Mouse (Mus musculus) C2C12 (cell line): ENCODE measurements around the gene Lrrc7. TPM values are rescaled to one million over a fixed set of nuclear protein-coding genes. Genes with fewer than 3 reads are reported as not detected.

Experiments used
- H3K27me3 ChIP-seq: one replicate; pipeline ENCODE4 v1.6.1; 2011; ENCODE audit not compliant: control insufficient read depth, insufficient read depth, insufficient read length
- H3K36me3 ChIP-seq: one replicate; pipeline ENCODE4 v1.6.1; 2011; ENCODE audit not compliant: control insufficient read depth, insufficient read depth
- H3K4me3 ChIP-seq: one replicate; pipeline ENCODE4 v1.5.1; 2011; ENCODE audit warnings: mild to moderate bottlenecking, control low read depth; ENCODE audit not compliant: poor library complexity, insufficient read depth, severe bottlenecking
- H3K79me2 ChIP-seq: one replicate; pipeline ENCODE4 v1.6.1; 2011; ENCODE audit not compliant: control insufficient read depth, insufficient read depth
- H3K79me3 ChIP-seq: one replicate; pipeline ENCODE4 v1.6.1; 2011; ENCODE audit warnings: low read depth, control low read depth
- H3ac ChIP-seq: one replicate; pipeline ENCODE3; 2011; ENCODE audit warnings: low read depth; ENCODE audit not compliant: control insufficient read depth, insufficient read length
- CEBPB ChIP-seq: IDR thresholded peaks from one replicate; pipeline ENCODE4 v1.6.1; 2011; ENCODE audit warnings: low read depth, mild to moderate bottlenecking, control low read depth, moderate library complexity
- CTCF ChIP-seq: IDR thresholded peaks from one replicate; pipeline ENCODE4 v1.5.1; 2011; ENCODE audit not compliant: control insufficient read depth, insufficient read depth, insufficient read length
- FOSL1 ChIP-seq: IDR thresholded peaks from one replicate; pipeline ENCODE4 v1.8.0; 2011; ENCODE audit warnings: mild to moderate bottlenecking, low read length; ENCODE audit not compliant: poor library complexity, insufficient read depth, severe bottlenecking
- MAX ChIP-seq: IDR thresholded peaks from one replicate; pipeline ENCODE4 v1.6.1; 2011; ENCODE audit warnings: mild to moderate bottlenecking, control low read depth
- MYOD1 ChIP-seq: IDR thresholded peaks from one replicate; pipeline ENCODE4 v1.6.1; 2011; ENCODE audit warnings: low read depth; ENCODE audit not compliant: control insufficient read depth, insufficient read length
- MYOG ChIP-seq: IDR thresholded peaks from one replicate; pipeline ENCODE4 v1.6.1; 2011; ENCODE audit not compliant: control insufficient read depth, insufficient read length; ENCODE audit errors: extremely low read depth
- USF1 ChIP-seq: IDR thresholded peaks from one replicate; pipeline ENCODE4 v1.6.1; 2011; ENCODE audit warnings: low read depth, mild to moderate bottlenecking, control low read depth, moderate library complexity
- polyA plus RNA-seq: library from polyadenylated mRNA; unstranded; fragments of >200 nt; fragmentation: generic; extraction: Trizol; gene quantifications from one replicate; pipeline ENCODE4 v1.2.1, GENCODE M21; 2012; ENCODE audit warnings: missing spikeins

The Lrrc7 gene
- polyA plus RNA-seq, 1 experiment = not detected

- Histone ChIP-seq H3ac (no peak overlapping the region), H3K4me3 (no peak overlapping the region), H3K27me3 (peaks cover 3% of the 10 kb centered on the region), H3K79me2 (no peaks in the 10 kb centered on the region), H3K79me3 (no peaks in the 10 kb centered on the region), H3K36me3 (no peaks in the 10 kb centered on the region)
- TF ChIP-seq FOSL1 = no peak
Observed at GRCm38 (mm10) chr3:158559131-158559658, 2.8 kb downstream of the Lrrc7 start.

- H3K79me3 ChIP-seq = no peaks in the 10 kb centered on the region
- no peak for TF ChIP-seq CTCF
- no peak for TF ChIP-seq USF1
- TF ChIP-seq MYOG = no peak
- no peak for TF ChIP-seq MAX
- no peak for TF ChIP-seq MYOD1
- TF ChIP-seq CEBPB = no peak
- TF ChIP-seq FOSL1 = no peak
- no peak overlapping the region for H3ac ChIP-seq
- no peaks in the 10 kb centered on the region for H3K36me3 ChIP-seq
- peaks cover 3% of the 10 kb centered on the region for H3K27me3 ChIP-seq
- no peak overlapping the region for H3K4me3 ChIP-seq
- no peaks in the 10 kb centered on the region for H3K79me2 ChIP-seq
Observed at GRCm38 (mm10) chr3:158558631-158559030, 3.4 kb downstream of the Lrrc7 start.

GRCm38 (mm10) chr3:158554280-158554679 is 7.7 kb downstream of the Lrrc7 start:
- Histone ChIP-seq H3K79me3 (no peaks in the 10 kb centered on the region), H3K36me3 (no peaks in the 10 kb centered on the region), H3ac (no peak overlapping the region), H3K27me3 (no peaks in the 10 kb centered on the region), H3K79me2 (no peaks in the 10 kb centered on the region), H3K4me3 (no peak overlapping the region)
- TF ChIP-seq MYOG (no peak), USF1 (no peak), CEBPB (no peak), CTCF (no peak), FOSL1 (no peak), MYOD1 (no peak), MAX (no peak)

DNA sequence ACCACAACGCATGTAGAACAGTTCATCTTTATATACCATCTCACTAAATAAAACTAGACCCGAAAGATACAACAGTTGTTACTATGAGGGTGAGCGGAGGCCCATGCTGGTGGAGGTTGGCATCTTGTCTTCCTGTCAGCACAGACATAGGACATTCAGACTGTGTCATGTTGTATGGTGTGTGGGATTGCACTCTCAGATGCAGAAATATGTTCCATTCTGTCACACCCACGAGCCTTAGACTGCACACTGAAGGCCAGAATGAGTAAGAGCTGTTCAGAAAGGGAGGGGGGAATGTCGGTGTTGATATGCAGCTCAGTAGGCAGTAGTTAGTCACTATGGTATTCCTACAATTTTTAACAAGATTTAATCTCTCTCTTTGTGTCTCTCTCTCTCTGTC is 9.9 kb downstream of the Lrrc7 start:
- H3K27me3 ChIP-seq = no peaks in the 10 kb centered on the region
- no peak overlapping the region for H3K4me3 ChIP-seq
- TF ChIP-seq MAX (no peak), CEBPB (no peak)
- H3K36me3 ChIP-seq = no peaks in the 10 kb centered on the region
- no peaks in the 10 kb centered on the region for H3K79me2 ChIP-seq
- H3K79me3 ChIP-seq = no peaks in the 10 kb centered on the region
- no peak overlapping the region for H3ac ChIP-seq

GRCm38 (mm10) chr3:158543481-158543880 is 18.5 kb downstream of the Lrrc7 start:
- TF ChIP-seq FOSL1 (no peak), USF1 (no peak), CTCF (no peak), MYOD1 (no peak), MYOG (no peak), MAX (no peak), CEBPB (no peak)
- no peaks in the 10 kb centered on the region for H3K79me3 ChIP-seq

GRCm38 (mm10) chr3:158532859-158533258 is 29.2 kb downstream of the Lrrc7 start:
- TF ChIP-seq CTCF = no peak
- no peak for TF ChIP-seq FOSL1
- TF ChIP-seq MYOG = no peak
- no peak for TF ChIP-seq MAX
- no peak for TF ChIP-seq CEBPB
- no peak for TF ChIP-seq MYOD1
- TF ChIP-seq USF1 = no peak
- Histone ChIP-seq H3ac (no peak overlapping the region), H3K4me3 (no peak overlapping the region), H3K79me3 (no peaks in the 10 kb centered on the region), H3K79me2 (no peaks in the 10 kb centered on the region), H3K27me3 (no peaks in the 10 kb centered on the region), H3K36me3 (no peaks in the 10 kb centered on the region)

More at GRCm38 (mm10) chr3:158543481-158543880, 18.5 kb downstream of the Lrrc7 start:
- Histone ChIP-seq H3K79me2 (no peaks in the 10 kb centered on the region), H3K36me3 (no peaks in the 10 kb centered on the region), H3ac (no peak overlapping the region), H3K27me3 (no peaks in the 10 kb centered on the region), H3K4me3 (no peak overlapping the region)

DNA sequence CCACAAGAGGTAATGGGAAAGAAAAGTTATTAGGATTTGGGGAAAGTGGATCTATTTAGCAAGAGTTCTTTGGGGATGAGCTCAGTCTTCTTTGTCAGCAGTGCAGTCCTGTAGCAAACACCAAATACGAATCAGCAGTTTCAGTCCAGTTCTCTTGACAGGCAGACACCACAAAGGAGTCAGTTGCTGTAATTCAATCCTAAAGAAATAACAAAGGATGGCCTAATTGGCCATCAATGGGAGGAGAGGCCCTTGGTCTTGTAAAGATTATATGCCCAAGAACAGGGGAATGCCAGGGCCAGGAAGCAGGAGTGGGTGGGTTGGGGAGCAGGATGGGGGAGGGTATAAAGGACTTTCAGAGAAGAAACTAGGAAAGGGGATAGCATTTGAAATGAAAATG is 33.5 kb downstream of the Lrrc7 start:
- Histone ChIP-seq H3ac (no peak overlapping the region), H3K36me3 (no peaks in the 10 kb centered on the region), H3K79me3 (no peaks in the 10 kb centered on the region), H3K79me2 (no peaks in the 10 kb centered on the region), H3K4me3 (no peak overlapping the region), H3K27me3 (no peaks in the 10 kb centered on the region)
- TF ChIP-seq USF1 (no peak), MYOD1 (no peak), MYOG (no peak), CEBPB (no peak), FOSL1 (no peak), MAX (no peak), CTCF (no peak)
